Mouse (Mus musculus): Measurements from ENCODE around the gene Chst13.

Gene Chst13

DNA sequence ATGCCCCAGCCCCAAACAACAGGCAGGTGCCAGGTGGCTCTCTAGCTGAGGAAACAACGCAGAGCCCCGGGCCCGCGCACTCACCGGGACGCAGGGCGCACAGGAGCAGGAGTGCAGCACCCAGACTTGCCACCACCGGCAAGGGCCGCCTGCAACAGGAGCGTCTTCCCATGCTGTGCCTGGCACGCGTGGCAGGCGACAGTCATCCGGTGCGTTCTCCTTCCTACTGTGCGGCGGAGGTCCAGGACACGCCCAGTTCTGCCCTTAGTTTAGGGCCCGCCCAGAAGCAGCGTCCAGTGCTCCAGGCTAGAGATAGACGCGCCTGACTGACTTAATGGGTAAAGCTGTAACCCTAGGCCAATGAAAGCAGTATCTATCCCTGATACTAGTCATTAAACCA lies at the start of gene Chst13:
Gene Chst13 (minus strand): TSS at position 195 of the 400 bp plus-strand sequence.
- DNase-seq (ENCODE audit: low read depth, low spot score), result peak; percentile 66

DNA sequence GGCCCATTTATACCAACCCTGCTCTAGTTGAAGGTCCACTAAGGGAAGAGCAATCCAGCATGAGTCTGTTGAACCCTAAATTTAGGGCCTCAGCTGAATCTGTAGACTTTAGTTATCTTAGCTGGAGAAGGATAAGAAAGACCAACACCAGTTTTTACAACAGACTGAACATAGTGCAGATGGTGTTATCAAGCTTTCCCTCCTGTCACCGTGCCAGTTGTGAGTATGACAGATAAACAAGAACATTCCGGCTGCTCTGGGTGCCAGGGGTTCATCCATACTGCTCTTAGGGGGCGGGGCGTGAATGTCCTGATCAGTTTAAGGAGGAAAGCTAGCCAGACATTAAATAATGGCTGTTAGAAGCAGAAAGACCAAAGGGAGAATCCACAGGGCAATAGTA lies 49.7 kb upstream of the Chst13 start:
- DNase-seq (ENCODE audit: low read depth, low spot score), result no peak

DNA sequence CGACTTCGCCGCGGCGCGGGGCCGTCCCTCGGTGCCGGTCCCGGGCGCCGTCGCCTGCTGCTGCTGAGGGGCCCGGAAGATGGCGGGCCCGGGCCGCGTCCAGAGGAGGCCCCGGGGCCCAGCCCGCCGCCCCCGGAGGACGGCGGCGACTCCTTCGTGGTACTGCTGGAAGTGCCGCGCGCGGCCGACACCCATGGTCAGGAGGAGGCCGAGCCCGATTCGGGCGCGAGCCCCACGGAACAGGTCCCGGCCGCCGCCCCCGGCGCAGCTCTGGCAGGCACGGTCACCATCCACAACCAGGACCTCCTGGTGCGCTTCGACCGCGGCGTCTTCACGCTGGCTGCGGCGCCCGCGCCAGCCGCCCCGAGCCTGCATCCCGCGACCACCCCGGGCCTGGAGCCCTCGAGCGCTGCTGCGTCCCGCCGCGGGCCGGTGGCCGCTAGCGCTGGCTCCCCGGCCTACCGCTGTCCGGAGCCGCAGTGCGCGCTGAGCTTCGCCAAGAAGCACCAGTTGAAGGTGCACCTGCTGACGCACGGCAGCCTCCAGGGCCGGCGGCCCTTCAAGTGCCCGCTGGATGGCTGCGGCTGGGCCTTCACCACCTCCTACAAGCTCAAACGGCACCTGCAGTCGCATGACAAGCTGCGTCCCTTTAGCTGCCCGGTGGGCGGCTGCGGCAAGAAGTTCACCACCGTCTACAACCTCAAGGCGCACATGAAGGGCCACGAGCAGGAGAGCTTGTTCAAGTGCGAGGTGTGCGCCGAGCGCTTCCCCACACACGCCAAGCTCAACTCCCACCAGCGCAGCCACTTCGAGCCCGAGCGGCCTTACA lies 45.0 kb upstream of the Chst13 start:
- DNase-seq (ENCODE audit: low read depth, low spot score), result peak; percentile 58

DNA sequence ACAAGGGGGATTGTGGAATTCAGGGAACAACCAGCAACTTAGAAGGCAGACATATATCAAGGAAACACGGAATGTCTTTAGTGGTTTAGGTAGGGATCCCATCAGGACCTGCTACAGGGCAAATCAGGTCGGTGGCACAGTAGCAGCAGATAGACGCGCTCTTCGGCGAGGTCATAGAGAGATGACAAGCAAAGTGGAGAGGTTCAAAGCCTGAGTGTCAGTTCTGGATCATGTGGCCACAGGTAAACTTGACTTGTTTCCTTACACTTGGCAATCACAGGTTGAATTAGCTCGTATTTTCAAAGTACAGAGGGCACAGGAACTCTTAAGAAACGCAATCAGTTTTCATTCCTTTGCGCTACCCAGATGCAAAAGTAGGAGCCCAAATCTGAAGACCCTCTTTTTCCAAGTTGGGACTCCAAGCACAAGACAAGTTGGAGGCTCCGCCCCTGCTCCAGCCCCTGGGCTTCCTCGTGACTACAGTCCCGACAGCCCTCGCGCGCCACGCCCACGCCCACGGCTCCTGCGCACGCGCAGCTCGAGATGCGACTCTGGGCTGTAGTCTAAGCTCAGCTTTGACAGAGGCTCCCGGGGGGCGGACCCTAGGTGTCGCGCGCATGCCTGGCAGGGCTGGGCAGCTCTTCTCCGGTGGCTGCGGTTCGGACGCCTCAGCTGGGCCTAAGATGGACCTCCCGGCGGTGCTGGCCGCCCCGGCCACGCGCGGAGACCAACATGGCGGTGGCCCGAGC lies 44.2 kb upstream of the Chst13 start, which contains the start of gene Zxdc:
Gene Zxdc (plus strand): TSS at position 517 of the 749 bp plus-strand sequence.
- peak; percentile 99 for DNase-seq (ENCODE audit: low read depth, low spot score)

DNA sequence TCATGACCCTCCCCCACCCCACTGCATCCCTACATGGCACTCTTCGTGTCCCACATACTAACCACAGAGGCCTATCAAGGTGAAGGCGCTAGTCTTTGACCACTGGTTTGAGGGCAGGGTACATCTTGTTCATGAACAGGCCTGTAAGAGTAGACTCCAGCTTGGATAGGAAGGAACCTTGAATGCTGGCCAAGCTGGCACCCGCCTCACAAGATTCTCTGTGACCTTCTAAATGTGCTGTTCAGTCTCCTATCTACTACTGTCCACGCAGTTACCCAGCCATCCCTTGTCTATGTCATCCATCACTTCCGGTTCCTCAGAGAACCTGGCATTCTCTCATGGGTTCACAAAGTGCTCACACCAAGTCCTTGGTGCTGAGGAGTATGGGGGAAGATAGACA lies 38.3 kb upstream of the Chst13 start:
- no peak for DNase-seq (ENCODE audit: low read depth, low spot score)

DNA sequence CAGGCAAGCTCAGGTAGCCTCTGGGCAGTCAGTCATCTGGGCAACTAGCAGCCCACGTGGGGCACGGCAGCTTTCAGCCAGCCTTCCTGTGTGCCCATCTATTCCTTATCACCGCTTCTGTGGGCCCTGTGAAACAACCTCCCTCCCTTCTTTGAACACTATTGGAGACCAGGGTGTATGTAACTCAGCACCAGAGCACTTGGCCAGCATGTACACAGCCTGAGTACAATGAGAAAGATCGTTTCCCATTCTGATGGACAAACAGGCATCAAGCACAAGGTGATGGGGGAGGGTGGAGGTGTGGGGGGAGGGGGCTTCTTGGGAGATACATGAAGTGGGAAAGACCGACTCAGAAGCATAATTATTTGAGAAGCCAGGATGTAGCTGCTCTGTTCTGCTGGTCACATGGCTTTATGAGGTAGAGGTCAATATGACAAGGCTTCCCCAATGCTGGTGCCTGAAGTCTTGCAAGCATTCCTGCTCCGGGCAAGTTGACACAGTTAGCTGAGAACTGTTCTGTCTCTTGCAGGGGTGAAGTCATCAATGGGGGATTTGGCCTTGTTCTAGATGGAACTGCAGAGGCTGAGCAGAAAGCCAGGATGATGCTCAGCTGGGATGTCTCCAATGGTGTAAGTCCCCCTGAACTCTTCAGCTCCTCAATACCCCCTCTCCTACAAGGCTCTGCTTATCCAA lies 36.1 kb upstream of the Chst13 start:
- DNase-seq (ENCODE audit: low read depth, low spot score), result peak; percentile 41

DNA sequence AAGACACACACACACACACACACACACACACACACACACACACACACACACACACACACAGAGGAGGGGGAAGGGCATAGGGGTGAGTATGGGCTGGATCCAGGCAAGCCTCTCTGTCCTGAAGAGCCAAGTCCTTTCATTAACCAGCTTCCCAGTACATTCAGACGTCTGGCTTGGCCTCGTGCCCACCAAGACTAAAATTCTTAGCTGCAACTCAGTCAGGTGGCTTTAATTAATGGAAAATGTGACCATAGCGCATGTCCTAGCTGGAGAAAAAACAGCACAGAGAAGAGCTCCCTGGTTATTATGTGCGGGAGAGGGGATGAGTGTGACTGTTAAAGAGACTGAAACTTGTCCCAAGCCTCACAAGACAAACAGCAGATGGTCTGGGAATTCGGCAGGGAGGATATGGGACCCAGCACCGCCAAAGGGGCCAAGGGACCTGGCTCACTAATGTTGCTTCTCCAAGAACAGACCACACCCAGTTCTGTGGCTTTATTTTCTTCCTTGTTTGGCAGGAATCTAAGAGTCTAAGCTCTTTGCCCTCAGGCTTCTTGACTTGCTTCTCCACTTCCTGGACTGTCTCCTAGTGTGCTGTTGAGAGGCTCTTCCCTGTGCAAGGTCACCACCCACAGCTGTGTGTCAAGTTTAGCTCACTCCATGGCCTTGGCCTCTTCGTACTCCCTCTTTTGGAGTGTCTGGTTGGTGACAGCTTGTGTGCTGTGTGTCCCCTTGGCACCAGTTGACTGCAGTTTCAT lies 35.2 kb upstream of the Chst13 start:
- peak; percentile 66 for DNase-seq (ENCODE audit: low read depth, low spot score)

DNA sequence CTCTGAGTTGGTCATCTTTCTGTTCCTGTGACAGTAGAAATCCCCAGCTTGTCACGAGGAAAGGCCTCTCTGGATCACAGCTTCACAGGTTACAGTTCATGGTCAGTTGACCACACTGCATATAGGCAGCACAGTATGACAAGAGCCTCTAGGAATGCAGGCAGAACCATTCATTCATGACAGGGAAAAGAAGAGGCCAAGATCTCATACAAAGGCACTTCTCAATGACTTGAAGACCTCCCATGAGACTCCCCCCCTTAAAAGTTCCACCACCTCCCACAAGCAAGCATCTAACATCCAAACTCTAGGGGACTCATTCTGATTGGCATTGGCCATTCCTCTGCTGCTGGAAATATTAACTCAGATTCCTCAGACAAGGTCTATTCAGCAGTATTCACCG lies 34.5 kb upstream of the Chst13 start:
- DNase-seq (ENCODE audit: low read depth, low spot score), result no peak

DNA sequence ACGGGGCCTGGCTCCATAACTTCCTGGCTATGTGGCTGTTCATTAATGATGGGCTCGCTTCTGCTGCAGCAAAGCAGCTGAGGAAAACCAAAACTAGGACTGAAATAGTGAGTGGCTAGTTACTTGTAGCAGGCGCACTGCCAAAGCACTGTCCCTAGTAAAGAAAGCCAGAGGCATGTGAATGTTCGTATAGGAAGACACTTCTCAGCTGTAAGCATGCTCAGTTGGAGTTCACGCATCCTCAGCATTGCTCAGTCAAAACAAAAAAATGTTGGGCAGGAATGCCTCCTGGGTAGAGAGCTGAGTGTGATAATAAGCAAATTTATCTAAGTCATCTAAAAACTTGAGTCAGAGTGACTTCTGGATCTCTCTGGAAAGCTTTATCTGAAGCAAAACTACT lies 33.2 kb upstream of the Chst13 start:
- no peak for DNase-seq (ENCODE audit: low read depth, low spot score)

DNA sequence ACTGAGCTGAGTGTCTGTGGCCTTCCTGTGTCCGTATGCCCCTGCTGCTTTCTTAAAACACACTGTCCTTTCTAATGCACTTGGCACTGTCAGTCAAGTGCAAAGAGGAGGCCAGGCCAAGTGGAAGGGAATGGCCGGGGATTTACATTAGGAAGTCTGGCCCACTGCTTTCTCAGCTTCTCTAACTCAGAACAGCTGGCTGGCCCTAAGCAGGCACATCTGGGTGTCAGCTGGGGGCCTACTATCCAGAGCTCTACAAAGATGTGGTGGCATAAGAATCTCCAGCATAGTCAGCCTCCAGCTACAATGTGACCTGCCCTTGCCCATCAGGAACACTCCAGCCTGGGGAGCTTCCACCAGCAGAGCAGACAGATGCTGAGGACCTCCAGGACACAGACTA lies 25.0 kb upstream of the Chst13 start:
- no peak for DNase-seq (ENCODE audit: low read depth, low spot score)

DNA sequence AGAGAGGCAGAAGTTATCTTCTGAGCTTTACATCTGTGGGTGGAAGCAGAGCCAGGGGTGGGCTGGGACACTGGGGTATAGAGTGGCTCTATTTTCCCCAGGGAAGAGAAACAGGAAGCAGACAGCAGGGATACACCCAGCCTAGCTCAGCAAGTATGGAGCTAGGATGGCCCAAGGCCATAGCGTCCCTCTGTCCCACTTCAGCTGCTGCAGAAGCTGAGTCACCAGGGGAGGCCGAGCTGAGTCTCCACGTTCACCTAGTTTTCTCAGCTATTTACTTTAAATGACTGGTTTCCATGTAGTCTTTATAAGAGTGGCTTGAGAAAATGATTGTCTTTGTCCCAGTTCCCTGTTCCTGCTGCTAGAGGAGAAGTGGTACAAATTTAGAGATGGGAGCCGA lies 23.5 kb upstream of the Chst13 start:
- DNase-seq (ENCODE audit: low read depth, low spot score), result no peak

DNA sequence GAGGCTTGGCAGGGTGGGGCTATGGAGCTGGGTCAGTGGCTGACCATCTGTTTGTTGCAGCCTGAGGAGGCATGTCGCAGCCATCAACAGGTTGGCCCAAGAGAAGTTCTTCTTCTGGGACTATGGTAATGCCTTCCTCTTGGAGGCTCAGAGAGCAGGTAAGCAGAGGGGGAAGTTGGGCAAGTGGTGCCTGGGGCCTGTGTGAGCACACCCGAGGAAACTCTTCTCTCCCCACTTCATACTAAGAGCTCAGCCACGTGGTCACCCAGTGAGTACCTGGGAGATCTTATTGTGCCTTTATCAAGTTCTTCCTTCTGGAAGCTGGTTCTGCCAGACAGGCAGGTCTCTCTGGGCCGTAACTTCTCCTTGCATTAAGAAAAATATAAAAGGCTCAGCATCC lies 22.2 kb upstream of the Chst13 start:
- DNase-seq (ENCODE audit: low read depth, low spot score), result no peak

DNA sequence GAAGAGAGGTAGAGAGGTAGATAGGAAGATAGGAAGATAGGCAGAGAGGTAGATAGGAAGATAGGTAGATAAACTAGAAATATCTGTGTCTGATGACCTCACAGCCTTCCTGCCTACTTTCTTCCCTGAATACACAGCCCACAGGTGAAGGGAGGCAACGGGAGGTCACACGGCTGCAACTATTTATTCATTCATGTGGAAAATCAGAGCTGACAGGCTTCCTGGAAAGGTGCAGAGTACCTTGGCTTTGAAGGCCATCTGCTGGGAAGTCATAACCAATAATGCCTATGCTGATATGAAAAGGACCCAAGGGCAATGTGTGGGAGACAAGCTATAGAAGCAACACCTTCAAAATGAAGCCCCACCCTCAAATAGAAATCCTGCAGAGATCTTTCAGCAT lies 17.4 kb upstream of the Chst13 start:
- DNase-seq (ENCODE audit: low read depth, low spot score), result no peak

DNA sequence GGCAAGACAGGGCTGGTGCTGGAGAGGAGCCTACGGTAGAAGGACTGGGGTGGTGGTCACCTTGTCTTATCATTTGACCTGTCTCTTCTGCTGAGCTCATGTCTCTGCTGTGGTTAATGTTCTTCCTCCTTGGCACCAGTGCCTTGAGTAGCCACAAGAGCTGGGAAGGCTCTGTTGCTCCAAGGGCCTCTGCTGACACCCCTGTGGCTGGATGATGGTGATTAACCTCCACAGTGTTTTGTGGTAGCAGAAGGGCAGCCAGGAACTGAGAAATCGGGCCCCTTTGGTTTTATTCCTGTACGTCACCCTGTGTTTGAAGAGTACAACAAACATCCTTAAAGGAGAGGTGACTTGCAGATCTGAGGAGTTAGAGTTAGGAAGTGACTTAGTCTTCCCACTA lies 9.3 kb upstream of the Chst13 start:
- no peak for DNase-seq (ENCODE audit: low read depth, low spot score)

DNA sequence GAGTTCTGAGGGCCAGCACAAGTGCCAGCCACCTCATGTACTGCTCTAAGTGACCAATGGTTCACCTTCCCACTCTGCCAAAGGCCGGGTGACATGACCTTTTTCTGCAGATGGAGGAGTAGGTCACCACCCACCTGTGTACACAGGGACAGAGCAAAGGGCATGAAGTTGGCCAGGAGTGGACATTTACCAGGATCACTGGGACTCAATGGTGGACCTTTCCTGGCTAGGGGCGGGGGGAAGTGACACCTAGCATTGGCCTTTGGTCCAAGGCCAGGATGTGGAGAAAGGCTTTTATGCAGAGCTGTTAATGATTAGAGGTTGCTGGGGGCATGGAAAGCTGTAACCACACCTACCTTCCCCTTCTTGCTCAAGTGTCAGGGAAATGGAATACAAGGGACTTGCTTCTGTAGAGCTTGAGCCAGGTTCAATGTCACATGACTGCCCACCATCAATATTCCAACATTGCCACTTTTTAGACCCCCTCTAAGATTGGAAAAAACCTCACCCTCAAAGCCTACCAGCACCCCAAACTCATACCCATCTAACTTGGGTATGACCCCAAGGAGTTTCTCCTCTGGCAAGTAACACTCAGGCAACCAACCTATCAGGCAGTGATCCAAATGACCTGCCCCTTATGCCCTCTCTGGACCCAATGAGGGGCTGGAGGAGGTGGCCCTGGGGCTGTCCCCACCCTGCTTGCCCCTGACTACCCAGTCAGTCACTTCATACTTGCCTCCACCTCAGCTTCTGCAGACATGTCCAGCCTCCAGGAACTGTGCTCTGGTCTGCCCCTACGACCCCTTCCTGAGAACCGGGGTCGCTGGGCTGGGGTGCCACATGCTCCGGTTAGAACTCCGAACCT lies 7.8 kb upstream of the Chst13 start, which contains the start of gene Uroc1:
Gene Uroc1 (plus strand): TSS at position 724 of the 865 bp plus-strand sequence.
- DNase-seq (ENCODE audit: low read depth, low spot score), result no peak

DNA sequence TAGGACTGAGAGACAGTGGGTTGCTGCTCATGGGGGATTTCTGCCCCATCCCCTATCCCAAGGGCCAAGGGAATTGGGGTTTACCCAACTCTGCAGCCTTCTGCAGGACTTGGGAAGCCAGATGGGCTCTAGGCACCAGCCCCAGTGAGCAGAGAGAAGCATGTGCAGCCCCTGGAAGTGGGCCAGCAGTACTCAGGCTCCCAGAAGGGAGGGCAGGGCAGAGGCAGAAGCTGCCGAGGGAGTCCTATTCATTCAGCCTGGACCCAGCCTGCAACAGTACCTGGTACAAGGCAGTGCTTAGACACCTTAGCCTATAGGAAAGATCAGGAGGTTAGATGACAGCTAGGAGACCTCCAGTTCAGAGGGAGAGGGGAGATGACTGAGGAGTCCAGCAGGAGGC lies 5.0 kb upstream of the Chst13 start:
- DNase-seq (ENCODE audit: low read depth, low spot score), result no peak

DNA sequence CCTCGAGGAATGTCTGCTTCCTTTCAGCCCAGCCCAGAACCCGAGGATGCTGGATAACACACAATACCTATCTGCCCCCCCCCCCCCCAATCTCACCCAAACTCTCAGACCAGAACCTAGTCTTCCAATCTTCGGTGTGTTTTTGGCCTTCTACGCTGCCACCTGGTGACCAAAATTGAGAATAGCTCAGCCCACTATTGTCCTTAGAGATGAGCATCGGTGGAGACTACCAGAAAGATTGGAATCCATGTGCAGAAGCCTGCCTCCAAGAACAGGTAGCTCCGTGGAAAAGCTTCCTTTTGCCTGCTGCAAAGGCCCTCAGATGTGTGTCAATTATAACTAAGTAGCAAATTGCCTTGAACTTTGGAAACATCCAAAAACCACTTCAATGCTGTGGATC lies 2.7 kb upstream of the Chst13 start:
- peak; percentile 33 for DNase-seq (ENCODE audit: low read depth, low spot score)

DNA sequence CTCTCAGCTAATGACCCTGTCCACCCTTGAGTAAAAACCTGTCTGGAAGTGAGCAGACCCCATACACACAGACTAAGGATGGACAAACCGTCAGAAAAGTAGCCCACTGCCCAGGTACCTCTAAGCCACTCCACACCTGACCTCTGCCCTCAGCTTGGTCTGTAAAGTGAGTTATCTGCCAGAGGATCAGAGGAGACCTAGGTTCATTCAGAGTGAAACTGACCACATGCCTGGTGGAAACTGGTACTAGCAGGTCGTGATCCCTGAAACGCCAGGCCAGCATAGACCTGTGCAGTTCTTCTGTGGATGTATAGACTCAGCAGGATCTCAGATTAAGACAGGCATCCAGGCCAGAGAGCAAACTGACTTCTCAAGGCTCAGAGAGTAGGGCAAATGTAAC lies 522 bp downstream of the Chst13 start:
- no peak for DNase-seq (ENCODE audit: low read depth, low spot score)

DNA sequence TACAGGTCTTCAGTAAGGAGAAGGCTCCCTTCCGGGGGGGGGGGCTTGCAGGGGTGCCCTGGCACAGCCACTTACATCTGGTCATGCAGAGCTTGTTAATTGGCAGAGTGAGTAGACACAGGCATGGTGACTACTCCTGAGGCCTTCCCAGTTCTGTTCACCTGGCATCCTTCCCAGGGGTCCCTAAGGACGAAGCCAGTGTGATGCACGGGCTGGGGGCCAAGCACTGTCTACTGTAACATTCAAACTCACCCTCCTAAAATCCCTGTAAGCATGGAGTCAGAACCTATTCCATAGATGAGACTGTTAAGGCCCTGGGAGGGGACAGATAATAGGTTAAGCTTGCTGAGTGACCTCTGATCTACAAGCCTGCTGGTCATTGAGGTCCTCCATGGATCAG lies 959 bp downstream of the Chst13 start:
- no peak for DNase-seq (ENCODE audit: low read depth, low spot score)

DNA sequence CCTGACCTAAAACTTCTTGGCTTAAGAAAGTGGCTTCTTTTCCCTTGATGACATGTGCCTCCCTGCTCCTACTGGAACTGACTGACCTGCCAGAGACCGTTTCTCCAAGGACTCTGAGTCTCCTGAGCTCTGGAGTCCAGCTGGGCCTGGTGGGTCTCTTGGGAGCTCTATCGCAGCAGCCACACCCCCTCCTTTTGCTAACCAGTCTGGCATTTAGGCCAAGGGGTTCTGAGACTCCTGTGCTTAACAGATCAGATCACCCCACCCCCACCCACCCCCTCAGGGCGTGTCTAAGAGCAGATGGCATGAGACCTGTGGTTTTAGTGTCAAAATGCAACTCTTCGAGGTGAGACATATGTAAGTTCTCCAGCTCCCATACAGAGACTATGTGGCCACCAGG lies 3.2 kb downstream of the Chst13 start:
- no peak for DNase-seq (ENCODE audit: low read depth, low spot score)

DNA sequence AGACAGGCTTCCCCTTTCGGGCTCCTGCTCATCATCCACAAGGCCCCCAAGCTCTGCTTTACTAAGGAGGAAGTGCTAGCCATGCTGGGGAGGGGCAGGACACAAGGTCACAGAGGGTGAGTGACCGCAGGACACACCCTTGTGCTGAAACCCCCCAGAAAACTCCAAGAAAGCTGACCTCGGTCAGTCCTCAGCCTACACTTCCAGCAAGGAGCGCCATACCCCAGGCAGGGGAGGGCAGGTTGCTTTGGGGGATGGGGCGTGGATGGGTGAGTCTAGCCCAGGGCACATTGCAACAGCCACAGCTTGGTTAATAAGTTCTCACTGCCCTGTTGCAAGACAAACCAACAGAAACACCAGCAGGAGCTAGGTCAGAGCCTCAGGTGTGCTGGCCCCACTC lies 4.6 kb downstream of the Chst13 start:
- no peak for DNase-seq (ENCODE audit: low read depth, low spot score)

All from ES-CJ7 (cell line).